Comparison of ENCODE assay signal across 20 mouse cellular contexts in genomic region chr5:66898811-66899430, GRCm38 (mm10).
DNase-seq lines count a peak whose midpoint lies in the region; ATAC-seq lines count a peak whose summit lies in the region.
"Had no signal": no experiment of that assay in that cellular context is flagged by ENCODE, and none has a peak within 500 bp of the region (broad histone marks: within the 10 kb centered on the region; RNA-seq: fewer than 3 reads in every experiment).

No protein-coding gene starts in this region.

- intact Hi-C loops in heart, postnatal 25 days (cut with DNase I): loop anchor here (5.0 kb wide), 3 partner anchors 43 to 152 kb away; partner anchors contain the start of gene Limch1

- DNase-seq in frontal cortex, postnatal 10 days (ENCODE audit: low spot score in 2 of 2): no peak
- peak; percentile 23 to 42 for DNase-seq in left cerebral cortex, adult 9 months (ENCODE audit: low spot score in 2 of 2)
- DNase-seq in left cerebral cortex, adult 11 months (ENCODE audit: low spot score): no peak
- no peak for DNase-seq in neural tube, embryonic 10.5 days (ENCODE audit: extremely low spot score, low spot score)
- no peak for DNase-seq in heart, postnatal 25 days (ENCODE audit: low spot score)
- DNase-seq: adrenal gland, adult 2 months; cerebellum, adult 11 months; cerebellum, postnatal 14 days; kidney, adult 8-10 months; kidney, postnatal 25 days; layer of hippocampus, adult 9-11 months; spleen, adult 18-20 months; thymus, adult 2 months had no signal

- H3K27ac ChIP-seq in neural tube, embryonic 13.5 days (replicated peaks): peak overlapping the region; percentile 66; the same call in 1 of the 2 replicates
- peak overlapping the region; percentile 40; the same call in 1 of the 2 replicates for H3K27ac ChIP-seq in neural tube, embryonic 14.5 days (ENCODE audit: low read depth, low read length)
- H3K27ac ChIP-seq: forebrain, embryonic 15.5 days; limb, embryonic 13.5 days had no signal

- no peaks in the 10 kb centered on the region for H3K9me3 ChIP-seq in neural tube, embryonic 13.5 days
- no peaks in the 10 kb centered on the region for H3K9me3 ChIP-seq in neural tube, embryonic 14.5 days (ENCODE audit: control insufficient read depth, low read length)
- H3K9me3 ChIP-seq: forebrain, embryonic 15.5 days; limb, embryonic 13.5 days had no signal

- H3K36me3 ChIP-seq in neural tube, embryonic 13.5 days: no peaks in the 10 kb centered on the region
- H3K36me3 ChIP-seq in neural tube, embryonic 14.5 days (ENCODE audit: control insufficient read depth, insufficient read depth, low read length): no peaks in the 10 kb centered on the region
- H3K36me3 ChIP-seq: forebrain, embryonic 15.5 days; limb, embryonic 13.5 days had no signal

- no peak overlapping the region for H3K4me2 ChIP-seq in neural tube, embryonic 13.5 days
- no peak overlapping the region for H3K4me2 ChIP-seq in neural tube, embryonic 14.5 days (ENCODE audit: low read depth, low read length)
- H3K4me2 ChIP-seq: forebrain, embryonic 15.5 days; limb, embryonic 13.5 days had no signal

- ATAC-seq in frontal cortex, adult (ENCODE audit: low TSS enrichment): peak; percentile 91
- ATAC-seq in neural tube, embryonic 13.5 days (ENCODE audit: low read depth): no peak
- ATAC-seq in neural tube, embryonic 14.5 days (ENCODE audit: low read depth): peak; percentile 56; the same call in 1 of the 2 replicates
- ATAC-seq: forebrain, embryonic 15.5 days; midbrain, embryonic 16.5 days had no signal

- no peak overlapping the region for H3K4me3 ChIP-seq in neural tube, embryonic 13.5 days
- no peak overlapping the region for H3K4me3 ChIP-seq in neural tube, embryonic 14.5 days (ENCODE audit: low read depth, low read length)
- H3K4me3 ChIP-seq: forebrain, embryonic 15.5 days; limb, embryonic 13.5 days had no signal

- 79% methylated on average over 9 of the region's 9 CpGs for WGBS in neural tube, embryonic 13.5 days
- 64% methylated on average over 9 of the region's 9 CpGs for WGBS in neural tube, embryonic 14.5 days

- H3K9ac ChIP-seq in neural tube, embryonic 13.5 days: no peak overlapping the region
- no peak overlapping the region for H3K9ac ChIP-seq in neural tube, embryonic 14.5 days (replicated peaks; ENCODE audit: low read depth, low read length)
- H3K9ac ChIP-seq: forebrain, embryonic 15.5 days; limb, embryonic 13.5 days had no signal

- H3K27me3 ChIP-seq in neural tube, embryonic 13.5 days: no peaks in the 10 kb centered on the region
- H3K27me3 ChIP-seq in neural tube, embryonic 14.5 days (ENCODE audit: control insufficient read depth, insufficient read depth, low read length): no peaks in the 10 kb centered on the region
- H3K27me3 ChIP-seq: CH12.LX; forebrain, embryonic 15.5 days; limb, embryonic 13.5 days had no signal

- H3K4me1 ChIP-seq in neural tube, embryonic 13.5 days (replicated peaks): peaks cover 10% of the 10 kb centered on the region
- H3K4me1 ChIP-seq in neural tube, embryonic 14.5 days (ENCODE audit: control insufficient read depth, insufficient read depth, low read length): 0 out of 2 replicates have a peak, but pooled peaks cover 5% of the 10 kb centered on the region
- H3K4me1 ChIP-seq: forebrain, embryonic 15.5 days had no signal

Comparison
In these comparisons a context has a peak if more than half of its experiments do, and no peak if none do; other contexts are left out.
1. DNase-seq: peak in left cerebral cortex, adult 9 months (2 of 2); none in frontal cortex, postnatal 10 days (0 of 2), left cerebral cortex, adult 11 months (single experiment), neural tube, embryonic 10.5 days (single experiment) and heart, postnatal 25 days (single experiment).